Mouse (Mus musculus) left cerebral cortex, adult 9 months (tissue): ENCODE results near the gene Kazn.
A peak's percentile ranks its signal among the peaks of the same experiment; 100 is the strongest.

Experiments used
- DNase-seq, 2 experiments: peaks; one replicate each; pipeline ENCODE4 v3.0.0; 2022; ENCODE audit warnings: low spot score in 2 of 2

Gene Kazn

GRCm38 (mm10) chr4:142242750-142243383, 3.7 kb upstream of the Kazn start:
- DNase-seq: no peak

GRCm38 (mm10) chr4:142242164-142242563, 3.0 kb upstream of the Kazn start:
- no peak for DNase-seq

- DNase-seq: no peak
Observed at GRCm38 (mm10) chr4:142240874-142241273, 1.7 kb upstream of the Kazn start.

GRCm38 (mm10) chr4:142238486-142239239, 538 bp downstream of the Kazn start:
- DNase-seq: peak; percentile 25 to 42

GRCm38 (mm10) chr4:142238041-142238440, 1.2 kb downstream of the Kazn start:
- DNase-seq: no peak

- no peak for DNase-seq
Observed at GRCm38 (mm10) chr4:142236681-142237080, 2.5 kb downstream of the Kazn start.

GRCm38 (mm10) chr4:142235426-142235825, 3.8 kb downstream of the Kazn start:
- no peak for DNase-seq

GRCm38 (mm10) chr4:142234828-142235227, 4.4 kb downstream of the Kazn start:
- no peak for DNase-seq

GRCm38 (mm10) chr4:142228821-142229575, 10.2 kb downstream of the Kazn start:
- DNase-seq: no peak

GRCm38 (mm10) chr4:142223898-142224645, 15.1 kb downstream of the Kazn start:
- DNase-seq: no peak

- DNase-seq: no peak
Observed at GRCm38 (mm10) chr4:142222385-142222784, 16.8 kb downstream of the Kazn start.

GRCm38 (mm10) chr4:142221757-142222072, 17.5 kb downstream of the Kazn start:
- no peak for DNase-seq

- DNase-seq: no peak
Observed at GRCm38 (mm10) chr4:142221025-142221756, 18.0 kb downstream of the Kazn start.

GRCm38 (mm10) chr4:142218997-142219396, 20.2 kb downstream of the Kazn start:
- no peak for DNase-seq

- no peak for DNase-seq
Observed at GRCm38 (mm10) chr4:142217048-142217447, 22.2 kb downstream of the Kazn start.

GRCm38 (mm10) chr4:142215760-142216159, 23.4 kb downstream of the Kazn start:
- no peak for DNase-seq

- DNase-seq: no peak
Observed at GRCm38 (mm10) chr4:142214532-142214931, 24.7 kb downstream of the Kazn start.

- no peak for DNase-seq
Observed at GRCm38 (mm10) chr4:142212425-142212824, 26.8 kb downstream of the Kazn start.

GRCm38 (mm10) chr4:142209884-142210283, 29.3 kb downstream of the Kazn start:
- DNase-seq: no peak

GRCm38 (mm10) chr4:142209476-142209875, 29.7 kb downstream of the Kazn start:
- no peak for DNase-seq

- DNase-seq: no peak
Observed at GRCm38 (mm10) chr4:142205693-142206092, 33.5 kb downstream of the Kazn start.
